Mouse (Mus musculus) forebrain, embryonic 15.5 days (tissue): ENCODE measurements around the gene Lsm4. TPM values are rescaled to one million over a fixed set of nuclear protein-coding genes. Genes with fewer than 3 reads are reported as not detected.

ENCODE experiments used
- ATAC-seq: fragments of 200-750 bp; cut with Nextera tagmentation; replicated peaks from 2 replicates; pipeline ENCODE4 v1.8.0; 2017; ENCODE audit warnings: mild to moderate bottlenecking, moderate TSS enrichment, moderate library complexity
- H3K27ac ChIP-seq: fragments of 300-500 bp; sonication (generic); replicated peaks from 2 replicates; pipeline ENCODE4 v1.5.1; 2015; ENCODE audit warnings: mild to moderate bottlenecking, inconsistent platforms
- H3K27me3 ChIP-seq: fragments of 300-500 bp; sonication (generic); 2 replicates; pipeline ENCODE4 v1.6.1; 2015; ENCODE audit warnings: inconsistent platforms
- H3K36me3 ChIP-seq: fragments of 300-500 bp; sonication (generic); 2 replicates; pipeline ENCODE4 v1.6.1; 2015; ENCODE audit warnings: mild to moderate bottlenecking, inconsistent platforms
- H3K4me1 ChIP-seq: fragments of 300-500 bp; sonication (generic); 2 replicates; pipeline ENCODE4 v1.6.1; 2015; ENCODE audit warnings: inconsistent platforms
- H3K4me2 ChIP-seq: fragments of 300-500 bp; sonication (generic); replicated peaks from 2 replicates; pipeline ENCODE4 v1.6.1; 2015; ENCODE audit warnings: mild to moderate bottlenecking, inconsistent platforms
- H3K4me3 ChIP-seq: fragments of 300-500 bp; sonication (generic); 2 replicates; pipeline ENCODE4 v1.5.1; 2015; ENCODE audit warnings: mild to moderate bottlenecking, inconsistent platforms
- H3K9ac ChIP-seq: fragments of 300-500 bp; sonication (generic); replicated peaks from 2 replicates; pipeline ENCODE4 v1.6.1; 2015; ENCODE audit warnings: mild to moderate bottlenecking, inconsistent platforms
- H3K9me3 ChIP-seq: fragments of 300-500 bp; sonication (generic); 2 replicates; pipeline ENCODE4 v1.6.1; 2016; ENCODE audit warnings: inconsistent platforms
- whole genome bisulfite sequencing: fragments of 180-500 bp; shearing (Covaris S2); methylation state at CpG from one replicate; pipeline ENCODE4 v1.1.7; 2015; ENCODE audit warnings: mixed read lengths; 5-methylcytosine and 5-hydroxymethylcytosine counted together
- polyA plus RNA-seq: library from polyadenylated mRNA; unstranded; fragments of >200 nt; fragmentation: Nextera tagmentation; extraction: Ambion mirVana; gene quantifications from 2 replicates; pipeline ENCODE4 v1.2.1, GENCODE M21; 2015

Lsm4 gene
- polyA plus RNA-seq, 1 experiment from 2014 or later, result 211 TPM

- Histone ChIP-seq H3K9ac (no peak overlapping the region), H3K36me3 (no peaks in the 10 kb centered on the region), H3K27ac (no peak overlapping the region), H3K9me3 (no peaks in the 10 kb centered on the region), H3K4me1 (peaks cover 4% of the 10 kb centered on the region), H3K4me3 (no peak overlapping the region), H3K4me2 (no peak overlapping the region), H3K27me3 (no peaks in the 10 kb centered on the region)
- ATAC-seq, result no peak
- 72% methylated on average over 9 of the region's 9 CpGs for WGBS
Observed at GRCm38 (mm10) chr8:70638752-70639151, 34.3 kb upstream of the Lsm4 start.

GRCm38 (mm10) chr8:70643019-70643418 lies 30.0 kb upstream of the Lsm4 start:
- Histone ChIP-seq H3K27me3 (no peaks in the 10 kb centered on the region), H3K27ac (no peak overlapping the region), H3K4me1 (0 out of 2 replicates have a peak, but pooled peaks cover 2% of the 10 kb centered on the region), H3K4me2 (no peak overlapping the region), H3K4me3 (no peak overlapping the region), H3K9me3 (no peaks in the 10 kb centered on the region), H3K9ac (no peak overlapping the region), H3K36me3 (no peaks in the 10 kb centered on the region)
- 68% methylated on average over 3 of the region's 3 CpGs for WGBS
- ATAC-seq, result no peak

GRCm38 (mm10) chr8:70644065-70644464 lies 29.0 kb upstream of the Lsm4 start:
- WGBS, result 82% methylated on average over 2 of the region's 2 CpGs
- Histone ChIP-seq H3K27ac (no peak overlapping the region), H3K4me2 (no peak overlapping the region), H3K4me1 (peaks cover 6% of the 10 kb centered on the region), H3K9ac (no peak overlapping the region), H3K27me3 (no peaks in the 10 kb centered on the region), H3K4me3 (no peak overlapping the region), H3K9me3 (no peaks in the 10 kb centered on the region), H3K36me3 (no peaks in the 10 kb centered on the region)
- ATAC-seq, result no peak

- no peak overlapping the region for H3K9ac ChIP-seq
- H3K4me2 ChIP-seq, result no peak overlapping the region
- WGBS, result 63% methylated on average over 17 of the region's 17 CpGs
- no peaks in the 10 kb centered on the region for H3K27me3 ChIP-seq
- H3K4me1 ChIP-seq, result peaks cover 15% of the 10 kb centered on the region
- no peak overlapping the region for H3K4me3 ChIP-seq
- H3K36me3 ChIP-seq, result peaks cover 5% of the 10 kb centered on the region; the same call in 1 of the 2 replicates
- no peak overlapping the region for H3K27ac ChIP-seq
- ATAC-seq, result no peak
- H3K9me3 ChIP-seq, result no peaks in the 10 kb centered on the region
Observed at GRCm38 (mm10) chr8:70645501-70646224, 27.4 kb upstream of the Lsm4 start.

GRCm38 (mm10) chr8:70646369-70646768 lies 26.7 kb upstream of the Lsm4 start:
- no peaks in the 10 kb centered on the region for H3K9me3 ChIP-seq
- peaks cover 8% of the 10 kb centered on the region; the same call in 1 of the 2 replicates for H3K36me3 ChIP-seq
- no peak overlapping the region for H3K27ac ChIP-seq
- H3K4me3 ChIP-seq, result no peak overlapping the region
- H3K27me3 ChIP-seq, result no peaks in the 10 kb centered on the region
- WGBS, result 77% methylated on average over 6 of the region's 6 CpGs
- ATAC-seq, result no peak
- no peak overlapping the region for H3K4me2 ChIP-seq
- H3K4me1 ChIP-seq, result peaks cover 15% of the 10 kb centered on the region
- no peak overlapping the region for H3K9ac ChIP-seq

GRCm38 (mm10) chr8:70646775-70647174 lies 26.3 kb upstream of the Lsm4 start:
- Histone ChIP-seq H3K4me1 (peaks cover 15% of the 10 kb centered on the region), H3K4me3 (no peak overlapping the region), H3K9ac (no peak overlapping the region), H3K27me3 (no peaks in the 10 kb centered on the region), H3K4me2 (no peak overlapping the region), H3K27ac (no peak overlapping the region), H3K9me3 (no peaks in the 10 kb centered on the region), H3K36me3 (peaks cover 8% of the 10 kb centered on the region; the same call in 1 of the 2 replicates)
- ATAC-seq, result no peak

- H3K4me1 ChIP-seq, result peaks cover 17% of the 10 kb centered on the region
- no peaks in the 10 kb centered on the region for H3K9me3 ChIP-seq
Observed at GRCm38 (mm10) chr8:70647343-70648163, 25.5 kb upstream of the Lsm4 start.

GRCm38 (mm10) chr8:70648164-70648442 lies 24.9 kb upstream of the Lsm4 start:
- Histone ChIP-seq H3K9ac (no peak overlapping the region), H3K9me3 (no peaks in the 10 kb centered on the region), H3K36me3 (peaks cover 8% of the 10 kb centered on the region; the same call in 1 of the 2 replicates), H3K4me3 (no peak overlapping the region), H3K4me2 (no peak overlapping the region), H3K27me3 (no peaks in the 10 kb centered on the region), H3K27ac (no peak overlapping the region), H3K4me1 (peaks cover 20% of the 10 kb centered on the region)
- WGBS, result 35% methylated on average over 1 of the region's 1 CpGs
- no peak for ATAC-seq

More at GRCm38 (mm10) chr8:70647343-70648163, 25.5 kb upstream of the Lsm4 start:
- Histone ChIP-seq H3K27ac (no peak overlapping the region), H3K36me3 (peaks cover 8% of the 10 kb centered on the region; the same call in 1 of the 2 replicates), H3K4me2 (no peak overlapping the region), H3K4me3 (no peak overlapping the region), H3K9ac (no peak overlapping the region), H3K27me3 (no peaks in the 10 kb centered on the region)
- ATAC-seq, result no peak
- 70% methylated on average over 8 of the region's 8 CpGs for WGBS

- H3K4me2 ChIP-seq, result no peak overlapping the region
- ATAC-seq, result peak; percentile 33; the same call in 1 of the 2 replicates
- H3K27ac ChIP-seq, result peak overlapping the region; percentile 70; the same call in 1 of the 2 replicates
- H3K4me1 ChIP-seq, result peaks cover 25% of the 10 kb centered on the region
- 52% methylated on average over 3 of the region's 3 CpGs for WGBS
- peaks cover 8% of the 10 kb centered on the region; the same call in 1 of the 2 replicates for H3K36me3 ChIP-seq
- no peak overlapping the region for H3K9ac ChIP-seq
- H3K4me3 ChIP-seq, result no peak overlapping the region
- H3K9me3 ChIP-seq, result no peaks in the 10 kb centered on the region
- H3K27me3 ChIP-seq, result no peaks in the 10 kb centered on the region
Observed at GRCm38 (mm10) chr8:70648921-70649320, 24.1 kb upstream of the Lsm4 start.

- Histone ChIP-seq H3K9ac (0 out of 2 replicates have a peak overlapping the region, but pooled peaks have one; percentile 19), H3K4me3 (no peak overlapping the region), H3K27me3 (no peaks in the 10 kb centered on the region), H3K4me1 (peaks cover 25% of the 10 kb centered on the region), H3K36me3 (peaks cover 8% of the 10 kb centered on the region; the same call in 1 of the 2 replicates), H3K9me3 (no peaks in the 10 kb centered on the region), H3K4me2 (no peak overlapping the region), H3K27ac (peak overlapping the region; percentile 70)
- 35% methylated on average over 4 of the region's 4 CpGs for WGBS
- ATAC-seq, result peak; percentile 42
Observed at GRCm38 (mm10) chr8:70649324-70649723, 23.7 kb upstream of the Lsm4 start.

GRCm38 (mm10) chr8:70650351-70650750 lies 22.7 kb upstream of the Lsm4 start:
- Histone ChIP-seq H3K9me3 (no peaks in the 10 kb centered on the region), H3K4me2 (no peak overlapping the region), H3K36me3 (peaks cover 11% of the 10 kb centered on the region; the same call in 1 of the 2 replicates), H3K4me1 (peaks cover 25% of the 10 kb centered on the region), H3K27me3 (no peaks in the 10 kb centered on the region), H3K27ac (no peak overlapping the region), H3K9ac (no peak overlapping the region), H3K4me3 (no peak overlapping the region)
- WGBS, result 95% methylated on average over 17 of the region's 17 CpGs
- no peak for ATAC-seq

- no peak for ATAC-seq
- Histone ChIP-seq H3K36me3 (peaks cover 13% of the 10 kb centered on the region; the same call in 1 of the 2 replicates), H3K4me2 (no peak overlapping the region), H3K4me1 (peaks cover 51% of the 10 kb centered on the region), H3K27me3 (no peaks in the 10 kb centered on the region), H3K4me3 (no peak overlapping the region), H3K27ac (peak overlapping the region; percentile 37; the same call in 1 of the 2 replicates), H3K9ac (no peak overlapping the region), H3K9me3 (no peaks in the 10 kb centered on the region)
- WGBS, result 56% methylated on average over 2 of the region's 2 CpGs
Observed at GRCm38 (mm10) chr8:70653226-70653625, 19.8 kb upstream of the Lsm4 start.
